Mouse (Mus musculus): ENCODE results near the gene Dcakd. TPM values are rescaled to one million over a fixed set of nuclear protein-coding genes. Genes with fewer than 3 reads are reported as not detected.

Gene Dcakd
- polyA plus RNA-seq, 1 experiment from 2014 or later = 99.4 TPM

DNA sequence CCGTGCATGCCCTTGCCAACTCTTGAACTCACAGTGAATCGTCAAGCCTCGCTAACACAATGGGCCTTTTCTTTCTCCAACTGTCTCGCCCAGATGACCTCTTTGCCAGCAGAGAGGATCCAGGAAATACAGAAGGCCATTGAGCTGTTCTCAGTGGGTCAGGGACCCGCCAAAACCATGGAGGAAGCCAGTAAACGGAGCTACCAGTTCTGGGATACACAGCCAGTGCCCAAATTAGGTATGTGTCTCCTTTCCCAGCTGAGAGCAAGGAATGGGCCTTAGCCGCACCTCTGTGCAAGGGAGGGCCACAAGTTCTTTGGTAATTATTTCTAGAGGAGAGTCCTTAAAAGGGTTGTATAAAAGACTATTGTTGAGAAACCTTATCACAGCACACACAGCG lies 18.2 kb upstream of the Dcakd start:
- WGBS = 72% methylated on average over 8 of the region's 8 CpGs
- H3K4me3 ChIP-seq (ENCODE audit: control insufficient read depth in 1 of 2, insufficient read depth in 1 of 2, low read depth in 1 of 2, low read length in 2 of 2) = no peak overlapping the region
- H3K4me2 ChIP-seq (ENCODE audit: low read length) = no peak overlapping the region
- H3K9me3 ChIP-seq (ENCODE audit: control insufficient read depth, low read length) = no peaks in the 10 kb centered on the region
- no peak overlapping the region for H3K27ac ChIP-seq (replicated peaks in 1 of 2; ENCODE audit: control insufficient read depth in 1 of 2, insufficient read depth in 1 of 2, low read depth in 2 of 2, low read length in 2 of 2)
- ATAC-seq (ENCODE audit: insufficient number of reproducible peaks, insufficient read depth, low FRiP score, low read depth) = no peak
- H3K27me3 ChIP-seq (ENCODE audit: control insufficient read depth, insufficient read depth, low read length) = no peaks in the 10 kb centered on the region
- H3K36me3 ChIP-seq (ENCODE audit: control insufficient read depth, insufficient read depth, low read length) = peaks cover 63% of the 10 kb centered on the region
- 0 out of 4 replicates have a peak, but pooled peaks cover 0 to 3% of the 10 kb centered on the region in 2 experiments for H3K4me1 ChIP-seq (ENCODE audit: control insufficient read depth in 2 of 2, insufficient read depth in 2 of 2, low read length in 2 of 2)
- no peak overlapping the region for H3K9ac ChIP-seq (ENCODE audit: low read length)

GRCm38 (mm10) chr11:103043982-103044381 lies 15.8 kb upstream of the Dcakd start:
- no peaks in the 10 kb centered on the region for H3K27me3 ChIP-seq (ENCODE audit: control insufficient read depth, insufficient read depth, low read length)

DNA sequence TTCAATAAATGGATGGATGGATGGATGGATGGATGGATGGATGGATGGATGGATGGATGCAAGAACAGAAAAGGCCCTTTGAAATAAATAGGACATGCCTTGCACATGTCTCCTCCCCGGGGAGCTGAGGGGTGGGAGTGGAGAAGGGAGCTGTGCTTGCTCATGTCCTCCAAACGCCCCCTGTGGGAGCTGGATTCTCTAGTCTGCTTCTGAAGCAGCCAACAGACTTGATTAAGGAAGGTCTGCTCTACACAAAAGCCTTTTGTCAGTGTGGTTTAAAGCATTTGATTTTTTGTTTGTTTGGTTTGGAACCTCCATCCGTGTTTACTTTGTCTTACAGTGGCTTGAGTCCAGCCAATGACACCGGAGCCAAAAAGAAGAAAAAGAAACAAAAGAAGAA lies 14.7 kb upstream of the Dcakd start:
- Histone ChIP-seq H3K9me3 (ENCODE audit: control insufficient read depth, low read length) (no peaks in the 10 kb centered on the region), H3K4me1 (ENCODE audit: control insufficient read depth in 2 of 2, insufficient read depth in 2 of 2, low read length in 2 of 2) (peaks cover 0 to 7% of the 10 kb centered on the region in 2 experiments; a peak in 2 of 4 replicates)

More at GRCm38 (mm10) chr11:103043982-103044381, 15.8 kb upstream of the Dcakd start:
- H3K27ac ChIP-seq (replicated peaks in 1 of 2; ENCODE audit: control insufficient read depth in 1 of 2, insufficient read depth in 1 of 2, low read depth in 2 of 2, low read length in 2 of 2) = no peak overlapping the region
- no peaks in the 10 kb centered on the region for H3K9me3 ChIP-seq (ENCODE audit: control insufficient read depth, low read length)
- no peak overlapping the region for H3K9ac ChIP-seq (ENCODE audit: low read length)
- H3K4me2 ChIP-seq (ENCODE audit: low read length) = no peak overlapping the region
- no peak overlapping the region for H3K4me3 ChIP-seq (ENCODE audit: control insufficient read depth in 1 of 2, insufficient read depth in 1 of 2, low read depth in 1 of 2, low read length in 2 of 2)
- ATAC-seq (ENCODE audit: insufficient number of reproducible peaks, insufficient read depth, low FRiP score, low read depth) = no peak
- WGBS = 96% methylated on average over 3 of the region's 3 CpGs
- H3K36me3 ChIP-seq (ENCODE audit: control insufficient read depth, insufficient read depth, low read length) = peaks cover 50% of the 10 kb centered on the region
- no peaks in the 10 kb centered on the region for H3K4me1 ChIP-seq (ENCODE audit: control insufficient read depth in 2 of 2, insufficient read depth in 2 of 2, low read length in 2 of 2)

GRCm38 (mm10) chr11:103038037-103038436 lies 9.9 kb upstream of the Dcakd start:
- Histone ChIP-seq H3K9ac (ENCODE audit: low read length) (no peak overlapping the region), H3K4me2 (ENCODE audit: low read length) (no peak overlapping the region), H3K27ac (replicated peaks in 1 of 2; ENCODE audit: control insufficient read depth in 1 of 2, insufficient read depth in 1 of 2, low read depth in 2 of 2, low read length in 2 of 2) (peak overlapping the region in 1 of 2 experiments; percentile 3; a peak in 1 of 4 replicates), H3K4me3 (ENCODE audit: control insufficient read depth in 1 of 2, insufficient read depth in 1 of 2, low read depth in 1 of 2, low read length in 2 of 2) (no peak overlapping the region), H3K9me3 (ENCODE audit: control insufficient read depth, low read length) (no peaks in the 10 kb centered on the region), H3K4me1 (ENCODE audit: control insufficient read depth in 2 of 2, insufficient read depth in 2 of 2, low read length in 2 of 2) (peaks cover 0 to 16% of the 10 kb centered on the region in 2 experiments; a peak in 3 of 4 replicates), H3K27me3 (ENCODE audit: control insufficient read depth, insufficient read depth, low read length) (no peaks in the 10 kb centered on the region), H3K36me3 (ENCODE audit: control insufficient read depth, insufficient read depth, low read length) (peaks cover 22% of the 10 kb centered on the region)
- WGBS = 37% methylated on average over 6 of the region's 6 CpGs
- ATAC-seq (ENCODE audit: insufficient number of reproducible peaks, insufficient read depth, low FRiP score, low read depth) = no peak

More for the DNA sequence above, 14.7 kb upstream of the Dcakd start:
- Histone ChIP-seq H3K27ac (replicated peaks in 1 of 2; ENCODE audit: control insufficient read depth in 1 of 2, insufficient read depth in 1 of 2, low read depth in 2 of 2, low read length in 2 of 2) (no peak overlapping the region), H3K36me3 (ENCODE audit: control insufficient read depth, insufficient read depth, low read length) (peaks cover 50% of the 10 kb centered on the region), H3K4me2 (ENCODE audit: low read length) (no peak overlapping the region), H3K27me3 (ENCODE audit: control insufficient read depth, insufficient read depth, low read length) (no peaks in the 10 kb centered on the region), H3K9ac (ENCODE audit: low read length) (no peak overlapping the region), H3K4me3 (ENCODE audit: control insufficient read depth in 1 of 2, insufficient read depth in 1 of 2, low read depth in 1 of 2, low read length in 2 of 2) (no peak overlapping the region)
- no peak for ATAC-seq (ENCODE audit: insufficient number of reproducible peaks, insufficient read depth, low FRiP score, low read depth)
- 68% methylated on average over 4 of the region's 4 CpGs for WGBS

DNA sequence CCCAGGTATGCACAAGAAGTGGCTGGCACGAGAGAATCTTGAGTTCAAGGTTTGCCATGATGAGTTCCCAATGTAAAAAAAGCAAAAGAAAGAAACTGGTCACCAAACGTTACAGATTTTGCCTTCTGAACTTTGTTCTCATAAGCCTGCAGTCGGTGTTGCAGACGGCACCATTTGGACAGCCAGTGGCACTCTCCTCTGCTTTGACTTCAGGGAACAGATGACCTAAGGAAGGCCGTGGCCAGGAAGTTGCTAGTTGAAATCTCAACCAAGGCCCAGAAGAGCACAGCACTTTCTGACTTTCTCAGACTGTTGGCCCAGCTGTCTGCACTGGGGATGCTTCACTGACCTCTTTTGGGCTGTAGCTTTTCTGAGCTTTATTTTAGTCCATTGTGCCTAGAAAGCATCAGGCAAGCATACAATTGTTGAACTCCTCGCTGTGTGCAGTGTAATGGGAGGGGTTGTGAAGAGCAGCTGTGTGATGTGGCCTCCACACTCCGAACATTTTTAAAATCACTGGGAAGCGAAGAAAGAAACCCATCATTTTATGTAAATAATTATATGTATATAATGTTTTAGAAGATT lies 8.8 kb upstream of the Dcakd start:
- H3K4me1 ChIP-seq (ENCODE audit: control insufficient read depth in 2 of 2, insufficient read depth in 2 of 2, low read length in 2 of 2) = peaks cover 0 to 16% of the 10 kb centered on the region in 2 experiments; a peak in 3 of 4 replicates
- WGBS = 84% methylated on average over 8 of the region's 8 CpGs
- H3K4me3 ChIP-seq (ENCODE audit: control insufficient read depth in 1 of 2, insufficient read depth in 1 of 2, low read depth in 1 of 2, low read length in 2 of 2) = no peak overlapping the region
- no peak overlapping the region for H3K27ac ChIP-seq (replicated peaks in 1 of 2; ENCODE audit: control insufficient read depth in 1 of 2, insufficient read depth in 1 of 2, low read depth in 2 of 2, low read length in 2 of 2)
- H3K27me3 ChIP-seq (ENCODE audit: control insufficient read depth, insufficient read depth, low read length) = no peaks in the 10 kb centered on the region
- H3K36me3 ChIP-seq (ENCODE audit: control insufficient read depth, insufficient read depth, low read length) = peaks cover 20% of the 10 kb centered on the region
- H3K4me2 ChIP-seq (ENCODE audit: low read length) = no peak overlapping the region
- H3K9ac ChIP-seq (ENCODE audit: low read length) = no peak overlapping the region
- no peak for ATAC-seq (ENCODE audit: insufficient number of reproducible peaks, insufficient read depth, low FRiP score, low read depth)
- no peaks in the 10 kb centered on the region for H3K9me3 ChIP-seq (ENCODE audit: control insufficient read depth, low read length)

DNA sequence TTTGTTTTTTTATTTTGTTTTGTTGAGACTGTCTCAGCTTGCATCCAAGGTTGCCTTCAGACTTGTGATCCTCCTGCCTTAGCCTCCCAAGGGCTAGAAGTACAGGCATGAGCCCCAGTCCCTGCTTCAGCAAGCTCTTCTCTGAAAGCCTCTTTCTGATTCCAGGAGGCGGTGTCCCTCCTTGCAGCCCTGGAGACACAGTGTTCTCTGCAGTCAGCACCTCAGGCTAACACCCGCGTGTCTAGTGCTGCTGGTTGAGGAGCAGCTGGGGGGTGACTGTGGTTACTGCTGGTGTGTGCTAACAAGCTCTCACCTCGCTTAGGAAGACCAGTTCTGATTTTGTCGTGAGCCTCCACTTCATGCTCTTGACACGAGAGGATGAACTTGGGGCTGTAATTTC lies 6.9 kb upstream of the Dcakd start:
- H3K4me2 ChIP-seq (ENCODE audit: low read length) = no peak overlapping the region
- H3K9ac ChIP-seq (ENCODE audit: low read length) = no peak overlapping the region
- H3K36me3 ChIP-seq (ENCODE audit: control insufficient read depth, insufficient read depth, low read length) = peaks cover 30% of the 10 kb centered on the region

GRCm38 (mm10) chr11:103033030-103033429 lies 4.9 kb upstream of the Dcakd start:
- 80% methylated on average over 3 of the region's 3 CpGs for WGBS
- no peak for ATAC-seq (ENCODE audit: insufficient number of reproducible peaks, insufficient read depth, low FRiP score, low read depth)
- peaks cover 2 to 20% of the 10 kb centered on the region in 2 experiments for H3K4me1 ChIP-seq (ENCODE audit: control insufficient read depth in 2 of 2, insufficient read depth in 2 of 2, low read length in 2 of 2)

More for the DNA sequence above, 6.9 kb upstream of the Dcakd start:
- ATAC-seq (ENCODE audit: insufficient number of reproducible peaks, insufficient read depth, low FRiP score, low read depth) = no peak
- no peaks in the 10 kb centered on the region for H3K9me3 ChIP-seq (ENCODE audit: control insufficient read depth, low read length)
- H3K4me3 ChIP-seq (ENCODE audit: control insufficient read depth in 1 of 2, insufficient read depth in 1 of 2, low read depth in 1 of 2, low read length in 2 of 2) = no peak overlapping the region
- H3K27me3 ChIP-seq (ENCODE audit: control insufficient read depth, insufficient read depth, low read length) = no peaks in the 10 kb centered on the region
- 60% methylated on average over 6 of the region's 6 CpGs for WGBS
- H3K27ac ChIP-seq (replicated peaks in 1 of 2; ENCODE audit: control insufficient read depth in 1 of 2, insufficient read depth in 1 of 2, low read depth in 2 of 2, low read length in 2 of 2) = no peak overlapping the region
- peaks cover 0 to 16% of the 10 kb centered on the region in 2 experiments for H3K4me1 ChIP-seq (ENCODE audit: control insufficient read depth in 2 of 2, insufficient read depth in 2 of 2, low read length in 2 of 2)

More at GRCm38 (mm10) chr11:103033030-103033429, 4.9 kb upstream of the Dcakd start:
- Histone ChIP-seq H3K36me3 (ENCODE audit: control insufficient read depth, insufficient read depth, low read length) (peaks cover 30% of the 10 kb centered on the region), H3K4me2 (ENCODE audit: low read length) (no peak overlapping the region), H3K9ac (ENCODE audit: low read length) (no peak overlapping the region), H3K27ac (replicated peaks in 1 of 2; ENCODE audit: control insufficient read depth in 1 of 2, insufficient read depth in 1 of 2, low read depth in 2 of 2, low read length in 2 of 2) (peak overlapping the region in 1 of 2 experiments; percentile 25; a peak in 1 of 4 replicates), H3K27me3 (ENCODE audit: control insufficient read depth, insufficient read depth, low read length) (no peaks in the 10 kb centered on the region), H3K9me3 (ENCODE audit: control insufficient read depth, low read length) (no peaks in the 10 kb centered on the region), H3K4me3 (ENCODE audit: control insufficient read depth in 1 of 2, insufficient read depth in 1 of 2, low read depth in 1 of 2, low read length in 2 of 2) (no peak overlapping the region)
